Mouse (Mus musculus): Measurements from ENCODE around the gene Gprin2.

DNA sequence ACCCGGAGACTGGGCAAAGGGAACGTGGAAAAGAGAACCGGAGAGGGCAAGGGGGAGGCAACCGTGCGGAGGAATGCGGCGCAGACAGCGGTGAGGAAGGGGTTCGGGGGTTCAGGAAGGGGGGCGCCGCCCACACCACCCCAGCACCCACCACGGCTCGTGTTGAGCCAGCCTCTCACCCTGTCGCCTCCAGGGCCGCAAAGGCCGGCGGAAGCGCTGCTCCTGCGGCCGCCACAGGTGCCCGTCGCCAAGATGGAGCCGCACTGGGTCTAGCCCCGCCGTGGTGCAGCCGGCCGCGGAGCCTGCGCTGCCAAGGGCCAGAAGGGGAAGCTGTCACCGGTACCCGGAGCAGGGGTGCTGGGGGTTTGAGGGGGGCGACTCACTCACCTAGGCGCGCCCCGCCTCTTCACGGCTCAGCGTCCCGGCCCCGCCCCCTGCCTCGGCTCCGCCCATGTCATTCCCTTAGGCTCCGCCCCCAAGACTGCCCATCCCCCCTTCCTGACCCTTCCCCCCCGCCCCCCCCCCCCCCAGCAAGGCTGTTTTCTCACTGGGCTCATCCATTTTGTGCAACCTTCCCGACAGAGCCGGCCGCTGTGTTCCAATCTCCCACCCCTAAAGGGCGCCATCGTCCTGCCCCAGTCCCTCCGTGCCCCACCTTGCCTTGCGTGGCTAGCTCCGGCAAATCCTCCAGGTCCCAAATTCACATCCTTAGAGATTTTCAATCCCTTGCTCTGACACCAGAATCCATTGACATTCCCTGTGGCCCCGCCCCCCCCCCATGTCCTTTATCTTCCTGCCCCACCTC, at the start of gene Gprin2:
- TF ChIP-seq CTCF (IDR thresholded peaks at IDR 0.05; ENCODE audit: control insufficient read depth, insufficient read depth, low read length), result no peak
- no peak for TF ChIP-seq POLR2A (IDR thresholded peaks at IDR 0.05; ENCODE audit: borderline replicate concordance, control insufficient read depth, low read depth, low read length)
